Mouse (Mus musculus) cerebellum, adult 9-10 months (tissue): ENCODE measurements around the gene Ptpn7.

Experiments used
- DNase-seq: peaks from one replicate; pipeline ENCODE4 v3.0.0; 2022

Gene Ptpn7

GRCm38 (mm10) chr1:135129543-135130183 lies 2.8 kb upstream of the Ptpn7 start:
- no peak for DNase-seq

DNA sequence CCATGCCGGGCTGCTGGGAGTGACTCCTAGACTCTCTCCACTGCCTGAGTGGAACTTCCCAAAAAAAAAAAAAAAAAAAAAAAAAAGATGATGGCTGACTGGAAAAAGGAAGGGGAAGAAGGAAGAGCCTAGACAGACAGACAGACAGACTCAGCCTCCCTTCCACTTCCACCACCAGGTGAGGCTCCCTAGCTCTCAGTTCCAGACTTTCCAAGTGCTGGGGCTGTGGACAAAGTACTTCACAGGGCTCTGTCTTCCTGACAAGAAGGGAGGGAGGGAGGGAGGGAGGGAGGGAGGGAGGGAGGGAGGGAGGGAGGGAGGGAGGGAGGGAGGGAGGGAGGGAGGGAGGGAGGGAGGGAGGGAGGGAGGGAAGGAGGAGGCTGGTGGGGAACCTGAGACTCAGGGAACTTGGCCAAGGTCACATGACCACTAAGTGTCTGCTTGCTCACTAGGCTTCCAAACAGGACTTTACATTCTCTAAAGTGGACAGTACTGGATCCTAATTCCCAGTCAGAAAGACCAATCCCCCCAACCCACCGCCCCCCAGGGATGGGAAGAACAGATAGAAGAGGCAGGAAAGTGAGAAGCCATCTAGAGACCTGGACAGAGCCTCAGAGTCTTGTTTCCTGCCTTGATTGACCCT lies 2.0 kb upstream of the Ptpn7 start:
- DNase-seq, result no peak

DNA sequence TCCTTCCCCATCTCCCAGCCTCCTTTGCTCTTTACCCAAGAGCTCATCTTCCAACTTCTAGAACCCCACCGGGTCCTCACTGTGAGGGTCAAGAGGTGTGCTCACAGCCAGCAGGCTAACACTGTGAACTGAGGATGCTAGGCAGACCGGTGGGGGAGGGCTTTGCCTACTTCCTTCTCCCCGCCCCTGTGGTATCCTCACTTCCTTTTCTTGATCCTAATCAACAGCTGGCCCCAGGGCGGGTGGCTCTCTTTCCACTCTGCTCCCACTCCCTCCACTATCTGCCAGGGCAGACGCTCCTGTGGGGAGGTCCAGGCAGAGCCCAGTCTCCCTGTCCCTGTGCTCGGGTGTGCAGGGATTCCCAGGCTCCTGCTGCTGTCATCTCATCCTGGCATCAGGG lies 1.5 kb upstream of the Ptpn7 start:
- DNase-seq, result no peak

- DNase-seq, result no peak
Observed at GRCm38 (mm10) chr1:135131560-135131959, 940 bp upstream of the Ptpn7 start.

- no peak for DNase-seq
Observed at GRCm38 (mm10) chr1:135132893-135133369, 431 bp downstream of the Ptpn7 start.

DNA sequence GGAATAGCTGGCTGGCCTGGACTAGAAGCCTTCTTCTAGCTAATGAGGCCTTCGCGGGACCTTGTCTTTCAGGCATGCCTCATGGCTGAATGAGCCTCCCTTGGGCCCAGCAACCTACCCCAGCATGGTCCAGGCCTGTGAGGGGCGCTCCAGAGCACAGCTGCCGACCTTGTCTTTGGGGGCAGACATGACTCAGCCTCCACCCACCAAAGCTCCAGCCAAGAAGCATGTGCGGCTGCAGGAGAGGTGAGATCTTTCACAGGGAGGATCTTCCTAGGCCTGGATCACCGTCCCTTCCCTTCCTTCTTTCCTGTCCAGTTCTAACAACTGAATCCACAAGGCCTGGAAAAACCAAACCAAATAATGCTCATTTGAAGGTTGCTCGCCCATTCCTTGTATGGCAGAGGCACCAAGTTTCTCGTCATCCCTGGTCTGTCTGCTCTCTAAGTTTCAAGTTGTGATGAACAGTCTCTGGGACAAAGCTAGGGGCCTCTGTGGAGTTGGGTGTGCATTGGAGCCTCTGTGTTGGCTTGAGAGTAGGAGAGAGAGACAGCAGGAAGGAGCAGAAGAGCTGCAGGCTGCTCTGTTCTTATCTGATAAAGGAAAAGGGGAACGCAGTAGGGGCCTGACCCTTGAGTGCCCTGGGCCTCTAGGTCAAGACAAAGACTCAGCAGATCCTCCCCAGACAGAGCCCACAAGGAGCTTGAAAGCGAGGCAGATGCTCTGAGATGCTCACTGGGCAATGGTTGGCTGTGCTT lies 1.4 kb downstream of the Ptpn7 start:
- no peak for DNase-seq

DNA sequence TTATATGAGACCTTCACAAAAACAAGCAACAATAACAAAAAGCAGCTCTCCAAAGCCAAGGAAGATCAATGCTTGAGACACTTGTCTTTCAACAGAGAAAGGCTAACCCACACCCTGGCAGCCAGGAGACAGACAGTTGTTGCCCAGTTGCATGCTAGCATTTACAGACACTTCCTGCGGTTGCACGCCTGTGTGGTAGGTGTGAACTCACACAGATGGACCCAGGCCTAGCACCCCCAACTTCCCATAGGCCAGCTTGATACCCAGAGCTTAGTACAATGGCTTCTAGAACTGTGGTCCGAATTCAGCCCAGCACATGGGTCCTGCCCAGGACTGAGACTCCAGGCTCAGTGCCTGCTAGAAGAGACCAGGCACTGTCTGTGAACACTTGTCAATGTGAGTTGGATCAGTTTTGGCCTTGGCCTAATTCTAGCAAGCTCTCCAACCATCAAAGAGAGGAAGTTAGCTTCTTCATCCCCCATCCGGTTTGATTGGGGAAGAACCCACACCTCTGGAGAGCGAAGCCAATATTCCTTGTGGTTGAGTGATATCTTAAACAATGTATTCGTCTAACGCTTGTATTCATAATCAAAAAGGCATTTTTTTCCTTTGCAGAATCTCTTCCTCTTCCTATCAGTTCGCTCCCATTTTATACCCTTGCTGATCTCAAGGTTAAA lies 2.7 kb downstream of the Ptpn7 start:
- no peak for DNase-seq

DNA sequence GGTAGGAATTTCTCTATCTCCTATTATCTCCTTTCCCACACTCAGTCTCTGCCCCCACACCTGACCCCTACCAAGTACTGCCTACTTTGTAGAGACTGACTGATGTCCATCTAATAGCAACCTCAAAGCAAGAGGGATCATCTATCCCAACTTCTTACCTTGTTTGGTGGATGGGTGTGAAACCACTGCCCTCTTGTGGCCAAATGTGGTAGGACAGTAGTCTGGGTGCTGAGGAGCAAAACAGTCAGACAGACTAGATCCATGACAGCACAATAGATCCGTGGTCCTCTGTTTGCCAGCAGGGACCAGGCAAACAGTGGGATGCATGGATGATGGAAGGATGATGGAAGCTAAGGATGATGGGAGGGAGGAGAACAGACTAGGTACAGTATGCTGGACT lies 4.0 kb downstream of the Ptpn7 start:
- peak; percentile 74 for DNase-seq

DNA sequence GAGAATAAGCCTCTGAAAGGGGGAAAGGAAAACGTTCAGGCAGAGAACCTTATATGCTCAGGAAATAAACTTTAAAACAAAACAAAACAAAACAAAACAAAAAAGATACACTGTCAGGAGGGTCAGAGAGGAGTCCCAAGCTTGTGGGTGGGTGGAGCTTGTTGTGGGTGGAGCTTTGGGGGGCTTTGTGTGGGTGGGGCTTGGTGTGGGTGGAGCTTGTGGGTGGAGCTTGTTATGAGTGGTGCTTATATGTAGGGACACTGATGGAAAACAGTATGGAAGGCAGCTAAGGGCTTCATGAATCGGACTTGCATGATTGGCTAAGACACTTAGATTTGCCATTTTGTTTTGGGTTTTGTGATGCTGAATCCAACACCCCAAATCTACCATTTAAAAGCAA lies 7.4 kb downstream of the Ptpn7 start:
- DNase-seq, result no peak

GRCm38 (mm10) chr1:135142452-135142851 lies 10.0 kb downstream of the Ptpn7 start:
- DNase-seq, result no peak

DNA sequence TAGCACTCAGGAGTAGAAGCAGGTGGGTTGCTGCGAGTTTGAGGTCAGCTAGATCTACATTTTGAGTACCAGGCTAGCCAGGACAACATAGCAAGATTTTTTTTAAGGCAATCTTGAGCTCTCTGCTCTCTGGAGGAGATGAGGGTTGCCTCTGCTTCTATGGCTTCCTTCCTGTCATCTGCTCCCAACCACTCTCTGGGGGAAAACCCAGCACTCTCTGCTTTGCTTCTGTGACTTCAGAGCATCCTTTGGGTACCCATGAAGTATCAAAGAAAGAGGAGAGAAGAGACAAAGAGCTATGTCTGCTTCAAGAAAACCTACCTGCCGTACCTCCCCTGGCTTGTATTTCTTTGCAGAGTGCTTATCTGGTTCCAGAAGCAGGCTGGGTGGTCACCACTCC lies 11.4 kb downstream of the Ptpn7 start:
- DNase-seq, result no peak

GRCm38 (mm10) chr1:135146077-135146945 lies 13.8 kb downstream of the Ptpn7 start, which contains the start of gene Arl8a:
Gene Arl8a (plus strand): TSS chr1:135146824.
- DNase-seq, result peak; percentile 84

DNA sequence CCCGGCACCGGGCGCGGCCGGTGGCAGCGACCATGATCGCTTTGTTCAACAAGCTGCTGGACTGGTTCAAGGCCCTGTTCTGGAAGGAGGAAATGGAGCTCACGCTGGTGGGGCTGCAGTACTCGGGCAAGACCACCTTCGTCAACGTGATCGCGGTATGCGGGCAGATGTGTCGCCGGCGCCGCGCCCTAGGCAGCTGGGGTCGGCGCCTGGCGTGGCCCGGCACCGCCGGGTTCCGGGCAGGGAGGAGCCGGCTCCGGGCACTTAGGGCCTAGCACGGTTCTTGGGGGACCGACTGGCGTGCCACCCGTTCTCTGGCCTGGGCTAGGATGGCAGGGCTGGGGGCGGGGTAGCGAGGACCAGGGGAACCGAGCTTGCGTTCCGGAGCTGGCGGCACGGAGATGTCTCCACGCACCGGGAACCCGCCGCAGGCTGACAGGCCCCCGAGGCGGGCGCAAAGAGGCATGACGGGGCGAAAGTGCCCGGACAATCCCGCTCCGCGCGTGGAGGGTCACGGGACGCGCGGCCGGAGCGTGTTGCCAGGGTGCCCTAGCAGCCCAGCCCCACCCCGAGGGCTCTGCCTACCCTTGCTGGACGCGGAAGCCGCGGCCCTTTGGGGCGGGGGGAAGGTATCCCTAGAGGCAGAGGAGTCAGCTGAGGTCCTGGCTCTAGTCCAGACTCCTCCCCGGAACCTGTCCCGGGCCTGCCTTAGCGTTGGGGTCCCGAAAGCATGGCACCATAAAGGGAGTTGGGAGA lies 14.6 kb downstream of the Ptpn7 start:
- DNase-seq, result peak; percentile 83

GRCm38 (mm10) chr1:135147702-135148058 lies 15.2 kb downstream of the Ptpn7 start:
- DNase-seq, result no peak

DNA sequence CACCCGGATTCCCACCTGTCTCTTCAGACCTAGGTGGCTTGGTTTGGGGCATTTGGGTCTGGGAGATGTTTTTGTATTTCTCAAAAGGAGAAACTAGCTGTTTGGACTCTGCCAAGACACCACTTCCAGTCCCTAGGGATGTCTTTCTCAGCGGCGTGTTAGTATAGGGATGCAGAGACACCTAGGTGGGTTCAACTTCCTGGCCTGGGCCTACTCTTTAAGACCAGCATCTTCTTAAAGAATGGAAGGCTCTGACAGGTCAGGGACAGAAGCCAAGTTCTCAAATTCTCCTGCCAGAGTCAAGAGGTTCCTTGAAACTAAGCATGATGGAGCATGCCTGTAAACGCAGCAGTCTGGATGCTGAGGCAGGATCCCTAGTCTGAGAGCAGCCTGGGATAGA lies 16.0 kb downstream of the Ptpn7 start:
- DNase-seq, result no peak

DNA sequence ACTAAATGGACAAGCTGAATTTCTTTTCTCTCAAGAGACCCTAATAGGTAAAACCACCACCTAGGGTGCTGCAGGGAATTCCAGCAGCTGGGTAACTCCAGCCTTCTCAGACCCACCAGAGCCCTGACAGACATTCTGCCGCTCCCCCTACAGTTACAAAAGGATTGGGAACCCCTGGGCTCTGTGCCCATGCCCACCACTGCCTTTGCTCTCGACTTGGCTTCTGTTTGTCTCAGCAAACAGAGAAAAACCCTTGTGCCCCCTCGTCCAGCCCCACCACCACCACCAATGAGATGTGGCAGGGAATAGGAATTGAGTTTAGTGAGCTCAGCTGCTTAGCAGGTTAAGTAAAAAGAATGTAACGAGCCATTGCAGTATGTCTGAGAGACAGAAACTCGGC lies 16.5 kb downstream of the Ptpn7 start:
- no peak for DNase-seq

GRCm38 (mm10) chr1:135154011-135154410 lies 21.5 kb downstream of the Ptpn7 start:
- no peak for DNase-seq

- DNase-seq, result peak; percentile 90
Observed at GRCm38 (mm10) chr1:135154411-135154959, 22.0 kb downstream of the Ptpn7 start.

- no peak for DNase-seq
Observed at GRCm38 (mm10) chr1:135156300-135156699, 23.8 kb downstream of the Ptpn7 start.

GRCm38 (mm10) chr1:135158633-135159032 lies 26.1 kb downstream of the Ptpn7 start:
- peak; percentile 61 for DNase-seq

DNA sequence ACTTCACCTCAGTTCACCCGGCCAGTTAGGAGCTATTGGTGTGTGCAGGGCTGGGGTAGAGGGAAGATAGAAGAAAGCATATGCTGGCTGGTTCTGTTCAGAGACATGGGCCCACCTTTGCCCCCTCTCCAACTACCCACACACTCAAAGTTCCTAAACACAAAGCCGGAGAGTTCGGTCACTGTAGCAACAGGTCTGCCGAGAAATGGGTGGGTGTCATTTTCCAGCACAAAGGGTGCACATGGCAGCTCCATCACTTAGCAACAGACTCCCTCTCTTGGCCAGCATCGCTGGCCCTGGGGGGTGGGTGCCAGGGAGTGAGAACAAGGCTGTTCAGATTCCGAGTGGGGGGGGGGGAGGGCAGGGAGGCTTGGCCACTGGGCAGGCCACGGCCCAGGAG lies 26.6 kb downstream of the Ptpn7 start:
- no peak for DNase-seq
